Mouse (Mus musculus) megakaryocyte progenitor cell, adult 5-6 weeks (primary cell): ENCODE measurements around the gene Abca7. TPM values are rescaled to one million over a fixed set of nuclear protein-coding genes. Genes with fewer than 3 reads are reported as not detected.
A peak's percentile ranks its signal among the peaks of the same experiment; 100 is the strongest.
"Not testable (repeated sequence)": the region's sequence is repeated elsewhere in the genome, so short reads cannot be mapped to it uniquely, and the experiment has no call there.

ENCODE experiments used
- ATAC-seq: replicated peaks from 2 replicates; pipeline ENCODE4 v1.8.0; 2016; ENCODE audit warnings: mild to moderate bottlenecking, moderate TSS enrichment, inconsistent platforms; ENCODE audit not compliant: poor library complexity
- total RNA-seq, 2 experiments: library from RNA; stranded (forward) in 1 of 2; stranded (reverse) in 1 of 2; fragments of 157-497, 149-512 nt in 1 of 2; fragments of 200-1000 nt in 1 of 2; gene quantifications; 2 replicates each; pipeline versions ENCODE4 v1.2.3 to v1.2.4; 2015 to 2017

Gene Abca7
- 15.4 and 15.8 TPM in 2 replicates for total RNA-seq (2015)
- 17.0 and 17.5 TPM in 2 replicates for total RNA-seq (2017)

- peak; percentile 79 for ATAC-seq
Observed at GRCm38 (mm10) chr10:79996272-79997033, at the start of gene Abca7. TSS of gene Abca7 (plus strand) at chr10:79996494.

GRCm38 (mm10) chr10:79946752-79947322, 49.5 kb upstream of the Abca7 start:
- peak; percentile 47 for ATAC-seq

- ATAC-seq: no peak
Observed at GRCm38 (mm10) chr10:79947502-79947901, 48.8 kb upstream of the Abca7 start.

- no peak for ATAC-seq
Observed at GRCm38 (mm10) chr10:79949873-79950272, 46.4 kb upstream of the Abca7 start.

- no peak for ATAC-seq
Observed at GRCm38 (mm10) chr10:79950661-79951060, 45.6 kb upstream of the Abca7 start.

GRCm38 (mm10) chr10:79953946-79954345, 42.3 kb upstream of the Abca7 start:
- no peak for ATAC-seq

- no peak for ATAC-seq
Observed at GRCm38 (mm10) chr10:79955691-79956090, 40.6 kb upstream of the Abca7 start.

GRCm38 (mm10) chr10:79956643-79957154, 39.6 kb upstream of the Abca7 start:
- ATAC-seq: no peak

- peak; percentile 69 for ATAC-seq
Observed at GRCm38 (mm10) chr10:79958140-79958816, 38.0 kb upstream of the Abca7 start.

- not testable (repeated sequence) for ATAC-seq
Observed at GRCm38 (mm10) chr10:79959412-79959811, 36.9 kb upstream of the Abca7 start.

GRCm38 (mm10) chr10:79959847-79960601, 36.3 kb upstream of the Abca7 start, which contains the start of gene Wdr18:
TSS of gene Wdr18 (plus strand) at chr10:79960152.
- ATAC-seq: peak; percentile 86

- ATAC-seq: no peak
Observed at GRCm38 (mm10) chr10:79960671-79961294, 35.5 kb upstream of the Abca7 start.

GRCm38 (mm10) chr10:79964727-79965126, 31.6 kb upstream of the Abca7 start:
- no peak for ATAC-seq

GRCm38 (mm10) chr10:79965325-79965724, 31.0 kb upstream of the Abca7 start:
- ATAC-seq: no peak

GRCm38 (mm10) chr10:79966886-79967400, 29.4 kb upstream of the Abca7 start:
- ATAC-seq: no peak

GRCm38 (mm10) chr10:79968181-79968580, 28.1 kb upstream of the Abca7 start:
- ATAC-seq: no peak

GRCm38 (mm10) chr10:79969124-79969568, 27.1 kb upstream of the Abca7 start:
- ATAC-seq: no peak

GRCm38 (mm10) chr10:79970415-79971182, 25.7 kb upstream of the Abca7 start, which contains the start of gene Grin3b:
TSS of gene Grin3b (plus strand) at chr10:79970715.
- no peak for ATAC-seq

- ATAC-seq: no peak
Observed at GRCm38 (mm10) chr10:79971183-79971497, 25.2 kb upstream of the Abca7 start.
